Mouse (Mus musculus): ENCODE measurements around the gene Atp5k. TPM values are rescaled to one million over a fixed set of nuclear protein-coding genes. Genes with fewer than 3 reads are reported as not detected.

The Atp5k gene
- polyA plus RNA-seq, 1 experiment, result 183 TPM

DNA sequence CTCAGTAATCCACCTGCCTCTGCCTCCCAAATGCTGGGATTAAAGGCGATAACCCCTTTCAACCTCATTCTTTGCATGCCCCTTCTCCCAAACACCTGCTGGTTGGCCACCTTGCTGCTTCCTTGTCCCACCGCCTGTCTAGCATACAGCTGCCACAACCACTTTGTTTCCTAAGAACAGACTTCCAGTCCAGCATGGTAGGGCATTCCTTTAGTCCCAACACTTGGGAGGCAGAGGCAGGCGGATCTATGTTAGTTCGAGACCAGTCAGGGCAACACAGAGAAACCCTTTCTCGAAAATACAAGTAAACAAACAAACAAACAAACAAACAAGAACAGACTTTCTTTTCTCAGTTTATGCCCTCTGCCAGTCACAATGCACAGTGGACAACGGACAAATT lies 26.2 kb upstream of the Atp5k start:
- H3K27me3 ChIP-seq (replicated peaks), result peaks cover 2% of the 10 kb centered on the region
- peak overlapping the region; percentile 97 for H3K4me3 ChIP-seq (replicated peaks)
- no peaks in the 10 kb centered on the region for H3K36me3 ChIP-seq (replicated peaks; ENCODE audit: low read length)
- no peak for TF ChIP-seq FLI1 (IDR thresholded peaks at IDR 0.05; ENCODE audit: low read length)
- no peak for TF ChIP-seq GATA1 (IDR thresholded peaks at IDR 0.05; ENCODE audit: borderline replicate concordance, low read length)
- peaks cover 53% of the 10 kb centered on the region for H3K4me1 ChIP-seq
- no peaks in the 10 kb centered on the region for H3K9me3 ChIP-seq

DNA sequence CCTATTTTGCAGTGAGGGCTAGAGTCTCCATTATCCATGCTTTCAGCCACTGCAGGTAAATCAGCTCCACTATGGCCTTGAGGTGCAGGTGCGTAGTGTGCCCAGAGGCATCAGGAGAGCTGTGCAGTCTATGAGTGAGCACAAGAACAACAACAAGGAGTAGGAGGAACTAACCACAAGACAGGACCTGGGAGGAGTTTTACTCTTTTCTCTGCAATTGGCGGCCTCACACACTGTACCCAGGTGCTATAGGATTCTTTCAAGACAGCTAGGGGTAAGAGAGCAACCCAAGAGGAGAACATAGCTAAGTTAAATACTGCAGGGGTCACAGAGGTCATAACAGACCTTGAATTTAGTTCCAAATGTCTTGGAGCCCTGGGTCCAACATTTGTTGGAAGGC lies 24.5 kb upstream of the Atp5k start:
- Histone ChIP-seq H3K9me3 (no peaks in the 10 kb centered on the region), H3K4me3 (replicated peaks) (no peak overlapping the region), H3K4me1 (peaks cover 37% of the 10 kb centered on the region), H3K27me3 (replicated peaks) (peaks cover 2% of the 10 kb centered on the region), H3K36me3 (replicated peaks; ENCODE audit: low read length) (no peaks in the 10 kb centered on the region)
- TF ChIP-seq GATA1 (IDR thresholded peaks at IDR 0.05; ENCODE audit: borderline replicate concordance, low read length) (no peak), FLI1 (IDR thresholded peaks at IDR 0.05; ENCODE audit: low read length) (no peak)

DNA sequence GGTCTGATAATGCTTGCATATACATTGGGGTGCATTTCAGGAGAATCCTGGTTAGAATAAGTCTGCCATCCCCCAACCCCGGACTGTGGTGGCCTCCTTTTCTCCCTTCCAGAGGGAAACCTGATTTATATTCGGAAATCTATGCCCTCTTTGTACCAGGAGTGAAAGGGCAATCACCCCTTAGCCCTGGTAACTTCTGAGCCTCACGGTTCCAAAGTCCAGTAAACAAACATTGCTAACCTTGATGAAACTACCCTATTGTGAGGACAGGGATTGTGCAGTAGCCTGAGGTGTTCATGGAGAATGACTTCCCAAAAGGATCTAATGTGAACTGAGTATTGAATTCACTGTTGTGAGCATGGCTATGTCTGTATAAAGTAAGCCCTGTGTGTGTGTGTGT lies 19.8 kb upstream of the Atp5k start:
- Histone ChIP-seq H3K9me3 (no peaks in the 10 kb centered on the region), H3K36me3 (replicated peaks; ENCODE audit: low read length) (no peaks in the 10 kb centered on the region), H3K4me1 (peaks cover 22% of the 10 kb centered on the region), H3K4me3 (replicated peaks) (no peak overlapping the region), H3K27me3 (replicated peaks) (peaks cover 4% of the 10 kb centered on the region)
- TF ChIP-seq FLI1 (IDR thresholded peaks at IDR 0.05; ENCODE audit: low read length), result no peak
- TF ChIP-seq GATA1 (IDR thresholded peaks at IDR 0.05; ENCODE audit: borderline replicate concordance, low read length), result no peak

DNA sequence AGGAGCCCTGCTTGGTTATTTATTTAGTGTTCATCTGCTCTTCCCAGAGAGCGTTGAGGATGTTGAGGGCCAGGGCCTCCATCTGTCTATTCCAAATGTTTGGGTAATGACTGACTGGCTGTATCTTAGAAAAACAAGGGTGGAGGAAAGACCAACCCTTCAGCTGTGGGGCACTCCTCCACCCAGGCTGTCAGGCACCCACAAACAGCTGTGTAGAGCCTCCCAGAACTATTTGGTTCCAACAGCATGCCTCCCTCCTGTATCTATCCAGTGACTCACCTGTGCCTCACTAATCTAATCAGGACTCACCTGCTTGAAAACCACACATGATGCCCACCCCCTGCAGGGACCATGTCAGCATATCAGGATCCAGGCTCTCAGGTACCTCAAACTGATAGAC lies 18.2 kb upstream of the Atp5k start:
- Histone ChIP-seq H3K4me1 (peaks cover 32% of the 10 kb centered on the region), H3K4me3 (replicated peaks) (no peak overlapping the region), H3K36me3 (replicated peaks; ENCODE audit: low read length) (no peaks in the 10 kb centered on the region), H3K9me3 (no peaks in the 10 kb centered on the region), H3K27me3 (replicated peaks) (peaks cover 13% of the 10 kb centered on the region)
- TF ChIP-seq GATA1 (IDR thresholded peaks at IDR 0.05; ENCODE audit: borderline replicate concordance, low read length) (no peak), FLI1 (IDR thresholded peaks at IDR 0.05; ENCODE audit: low read length) (no peak)

DNA sequence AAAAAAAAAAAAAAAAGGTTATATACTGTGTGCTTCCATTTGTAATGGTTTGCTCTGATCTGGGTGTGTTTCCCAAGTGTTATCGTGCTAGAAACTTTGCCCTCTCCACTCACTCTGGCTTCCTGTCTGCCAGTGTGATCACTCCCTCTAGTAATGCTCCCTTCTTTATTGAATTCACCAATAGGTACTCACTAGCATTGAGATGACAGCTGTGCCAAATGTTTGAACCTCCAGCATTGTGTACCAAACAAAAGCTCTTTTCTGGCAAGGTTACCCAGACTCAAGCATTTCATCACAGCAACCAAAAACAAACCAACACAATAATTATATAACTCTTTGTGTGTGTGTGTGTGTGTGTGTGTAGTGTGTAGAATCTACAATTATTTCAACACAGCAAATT lies 17.4 kb upstream of the Atp5k start:
- Histone ChIP-seq H3K9me3 (no peaks in the 10 kb centered on the region), H3K4me3 (replicated peaks) (no peak overlapping the region), H3K4me1 (peaks cover 36% of the 10 kb centered on the region), H3K36me3 (replicated peaks; ENCODE audit: low read length) (no peaks in the 10 kb centered on the region), H3K27me3 (replicated peaks) (peaks cover 16% of the 10 kb centered on the region)
- no peak for TF ChIP-seq GATA1 (IDR thresholded peaks at IDR 0.05; ENCODE audit: borderline replicate concordance, low read length)
- TF ChIP-seq FLI1 (IDR thresholded peaks at IDR 0.05; ENCODE audit: low read length), result no peak

DNA sequence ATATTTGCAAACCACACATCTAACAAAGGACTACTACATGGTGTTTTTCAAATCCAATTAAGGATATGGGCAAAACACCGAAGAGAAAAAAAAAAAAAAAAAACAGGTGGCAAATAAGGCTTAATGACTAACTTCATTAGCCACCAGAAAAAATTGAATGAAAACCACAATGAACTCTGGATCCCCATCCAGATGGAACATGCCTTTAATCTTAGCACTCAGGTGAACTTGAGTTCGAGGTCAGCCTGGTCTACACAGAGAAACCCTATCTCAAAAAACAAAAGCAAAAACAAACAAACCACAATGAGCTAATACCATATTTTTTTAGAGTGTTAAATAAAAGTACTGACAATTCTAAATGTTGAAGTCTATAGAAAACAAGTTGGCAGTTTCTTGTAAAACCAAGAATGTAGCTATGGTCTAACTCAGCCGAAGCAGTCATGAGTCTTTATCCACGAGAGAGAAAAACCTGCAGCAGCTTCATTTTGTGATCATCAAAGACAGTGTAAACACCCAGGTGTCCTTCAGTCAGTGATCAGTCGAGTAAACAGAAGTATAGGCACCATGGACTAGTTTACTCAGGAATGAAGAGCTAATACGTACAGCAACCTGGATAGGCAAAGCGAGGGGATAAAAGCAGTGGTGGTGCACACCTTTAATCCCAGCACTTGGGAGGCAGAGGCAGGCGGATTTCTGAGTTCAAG lies 16.7 kb upstream of the Atp5k start:
- Histone ChIP-seq H3K4me1 (peaks cover 36% of the 10 kb centered on the region), H3K4me3 (replicated peaks) (no peak overlapping the region), H3K36me3 (replicated peaks; ENCODE audit: low read length) (no peaks in the 10 kb centered on the region), H3K27me3 (replicated peaks) (peaks cover 22% of the 10 kb centered on the region), H3K9me3 (no peaks in the 10 kb centered on the region)
- TF ChIP-seq GATA1 (IDR thresholded peaks at IDR 0.05; ENCODE audit: borderline replicate concordance, low read length) (no peak), FLI1 (IDR thresholded peaks at IDR 0.05; ENCODE audit: low read length) (no peak)

DNA sequence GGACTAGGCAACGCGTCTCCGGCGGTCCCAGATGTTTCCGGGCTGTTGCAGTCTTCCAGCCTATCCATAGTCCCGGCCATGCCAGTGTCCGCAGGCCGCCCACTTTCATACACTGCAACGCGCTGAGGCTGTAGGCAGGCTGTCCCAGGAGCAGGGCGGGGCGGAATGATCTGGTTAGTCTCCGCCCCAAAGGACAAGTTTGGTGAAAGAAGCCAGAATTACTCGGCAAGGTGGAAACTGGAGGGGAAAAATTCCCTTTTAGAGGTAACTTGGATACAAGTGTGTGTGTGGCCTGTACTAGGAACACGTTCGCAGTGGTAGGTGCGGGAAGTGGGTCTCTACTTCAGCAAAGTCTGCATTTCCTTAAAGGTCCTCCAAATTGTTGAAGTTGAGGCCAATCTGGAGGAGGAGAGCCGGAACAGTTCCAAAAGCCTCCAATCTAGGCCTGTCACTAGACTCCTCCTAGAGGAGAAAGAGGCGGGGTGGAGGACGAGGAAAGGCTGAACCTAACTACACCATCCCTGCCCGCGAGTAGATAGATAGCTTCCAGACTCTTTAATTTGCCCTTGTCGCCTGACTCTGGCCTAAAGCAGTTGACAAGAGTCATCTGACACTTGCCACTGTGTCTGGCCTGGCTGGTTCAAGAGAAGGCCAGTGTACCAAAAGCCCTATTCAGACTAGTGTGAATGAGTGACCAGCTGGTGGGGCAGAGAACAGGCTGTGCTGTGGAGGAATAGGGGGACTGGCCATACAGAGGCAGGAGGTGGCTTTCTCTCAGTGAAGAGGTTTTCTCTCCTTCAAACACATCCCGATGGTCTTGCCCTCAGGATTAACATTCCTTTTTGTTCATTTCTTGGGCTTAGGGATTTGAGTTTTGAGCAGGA lies 14.8 kb upstream of the Atp5k start, which contains the start of gene Mfsd7a:
Gene Mfsd7a (minus strand): TSS at position 107 of the 884 bp plus-strand sequence.
- Histone ChIP-seq H3K4me1 (peaks cover 42% of the 10 kb centered on the region), H3K4me3 (replicated peaks) (peak within 1 kb of the TSS; percentile 85), H3K9me3 (no peaks in the 10 kb centered on the region), H3K36me3 (replicated peaks; ENCODE audit: low read length) (no peaks in the 10 kb centered on the region), H3K27me3 (replicated peaks) (peaks cover 30% of the 10 kb centered on the region)
- TF ChIP-seq FLI1 (IDR thresholded peaks at IDR 0.05; ENCODE audit: low read length) (no peak), GATA1 (IDR thresholded peaks at IDR 0.05; ENCODE audit: borderline replicate concordance, low read length) (no peak)

DNA sequence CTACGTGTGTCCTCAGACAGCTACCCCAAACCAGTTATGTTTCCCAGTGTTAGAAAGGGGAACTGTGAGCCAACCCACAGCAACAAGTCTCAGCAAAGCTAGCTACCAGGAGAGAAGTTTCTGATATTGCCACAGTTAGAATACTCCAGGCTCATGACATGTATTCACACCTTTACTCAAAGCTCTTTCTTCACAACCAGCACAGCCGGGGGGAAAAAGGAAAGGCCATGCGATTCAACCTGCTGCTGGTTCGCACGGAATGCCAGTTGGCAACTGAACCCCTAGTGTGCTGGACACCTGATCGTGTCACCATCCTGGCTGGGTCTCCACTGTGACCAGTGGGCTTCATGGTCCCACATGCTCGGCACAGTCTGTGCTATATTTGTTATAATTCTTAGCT lies 13.6 kb upstream of the Atp5k start:
- Histone ChIP-seq H3K4me3 (replicated peaks) (peak overlapping the region; percentile 85), H3K9me3 (no peaks in the 10 kb centered on the region), H3K27me3 (replicated peaks) (peaks cover 33% of the 10 kb centered on the region), H3K4me1 (peaks cover 52% of the 10 kb centered on the region), H3K36me3 (replicated peaks; ENCODE audit: low read length) (no peaks in the 10 kb centered on the region)
- TF ChIP-seq GATA1 (IDR thresholded peaks at IDR 0.05; ENCODE audit: borderline replicate concordance, low read length) (no peak), FLI1 (IDR thresholded peaks at IDR 0.05; ENCODE audit: low read length) (no peak)

DNA sequence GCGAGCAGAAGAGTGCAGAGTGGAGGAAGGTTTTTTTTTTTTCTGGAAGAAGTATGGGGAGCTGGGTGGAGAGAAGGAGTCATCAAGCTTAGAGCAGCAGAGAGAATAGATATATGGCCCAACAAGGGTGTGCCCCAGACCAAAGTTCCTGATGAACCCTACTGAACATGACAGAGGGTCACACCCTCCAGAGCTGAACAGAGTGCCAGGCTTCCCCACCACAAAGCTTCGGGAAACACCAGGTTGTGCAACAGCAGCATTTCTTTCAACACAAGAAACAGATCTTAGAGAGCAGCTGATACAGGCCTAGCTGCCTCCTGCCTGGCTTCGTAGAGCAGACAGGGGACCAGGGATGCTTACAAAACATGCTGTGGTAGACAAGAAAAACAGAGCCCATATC lies 12.7 kb upstream of the Atp5k start:
- TF ChIP-seq FLI1 (IDR thresholded peaks at IDR 0.05; ENCODE audit: low read length) (no peak), GATA1 (IDR thresholded peaks at IDR 0.05; ENCODE audit: borderline replicate concordance, low read length) (no peak)
- H3K4me3 ChIP-seq (replicated peaks), result no peak overlapping the region
- no peaks in the 10 kb centered on the region for H3K36me3 ChIP-seq (replicated peaks; ENCODE audit: low read length)
- H3K4me1 ChIP-seq, result peaks cover 50% of the 10 kb centered on the region
- H3K9me3 ChIP-seq, result no peaks in the 10 kb centered on the region
- peaks cover 37% of the 10 kb centered on the region for H3K27me3 ChIP-seq (replicated peaks)

DNA sequence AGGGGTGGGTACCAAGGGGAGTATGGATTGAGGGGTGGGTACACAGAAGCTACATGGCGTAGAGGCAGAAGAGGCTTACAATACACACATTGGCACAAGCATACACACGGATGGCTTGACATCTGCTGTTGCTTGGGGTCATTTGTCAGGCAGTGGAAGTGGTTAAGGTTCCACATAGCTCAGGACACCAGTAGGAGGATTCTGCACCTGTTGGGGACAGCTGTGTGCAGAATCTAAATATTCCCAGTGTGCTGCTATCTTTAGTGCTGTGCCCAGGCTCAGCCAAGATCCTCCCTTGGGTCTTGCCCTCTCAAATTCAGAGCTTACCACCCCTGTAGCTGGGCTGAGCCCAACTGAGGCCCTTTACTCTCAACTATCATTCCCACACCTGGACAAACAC lies 1.9 kb upstream of the Atp5k start:
- Histone ChIP-seq H3K4me1 (peaks cover 45% of the 10 kb centered on the region), H3K36me3 (replicated peaks; ENCODE audit: low read length) (peaks cover 19% of the 10 kb centered on the region), H3K9me3 (no peaks in the 10 kb centered on the region), H3K27me3 (replicated peaks) (peaks cover 9% of the 10 kb centered on the region), H3K4me3 (replicated peaks) (no peak overlapping the region)
- TF ChIP-seq GATA1 (IDR thresholded peaks at IDR 0.05; ENCODE audit: borderline replicate concordance, low read length), result no peak
- TF ChIP-seq FLI1 (IDR thresholded peaks at IDR 0.05; ENCODE audit: low read length), result no peak

Data from megakaryocyte, embryonic 14.5 days (primary cell).